Mouse (Mus musculus) embryonic facial prominence, embryonic 13.5 days (tissue): Measurements from ENCODE around the gene Mospd3. TPM values are rescaled to one million over a fixed set of nuclear protein-coding genes. Genes with fewer than 3 reads are reported as not detected.

Source experiments
- ATAC-seq: fragments of 200-750 bp; cut with Nextera tagmentation; 2 replicates; pipeline ENCODE4 v1.8.0; 2017; ENCODE audit warnings: low read depth; ENCODE audit not compliant: insufficient number of reproducible peaks, insufficient read depth, low FRiP score, low TSS enrichment
- H3K27ac ChIP-seq: fragments of 300-500 bp; sonication (generic); 2 replicates; pipeline ENCODE4 v1.5.1; 2015; ENCODE audit warnings: moderate library complexity, mild to moderate bottlenecking, inconsistent platforms
- H3K27me3 ChIP-seq: fragments of 300-500 bp; sonication (generic); 2 replicates; pipeline ENCODE4 v1.6.1; 2015; ENCODE audit warnings: mild to moderate bottlenecking, inconsistent platforms
- H3K36me3 ChIP-seq: fragments of 300-500 bp; sonication (generic); 2 replicates; pipeline ENCODE4 v1.6.1; 2015; ENCODE audit warnings: mild to moderate bottlenecking, inconsistent platforms
- H3K4me1 ChIP-seq: fragments of 300-500 bp; sonication (generic); 2 replicates; pipeline ENCODE4 v1.6.1; 2015; ENCODE audit warnings: inconsistent platforms
- H3K4me2 ChIP-seq: fragments of 300-500 bp; sonication (generic); 2 replicates; pipeline ENCODE4 v1.6.1; 2015; ENCODE audit warnings: moderate library complexity, mild to moderate bottlenecking, inconsistent platforms
- H3K4me3 ChIP-seq: fragments of 300-500 bp; sonication (generic); 2 replicates; pipeline ENCODE4 v1.5.1; 2015; ENCODE audit warnings: mild to moderate bottlenecking, inconsistent platforms
- H3K9ac ChIP-seq: fragments of 300-500 bp; sonication (generic); 2 replicates; pipeline ENCODE4 v1.6.1; 2015; ENCODE audit warnings: mild to moderate bottlenecking, inconsistent platforms
- H3K9me3 ChIP-seq: fragments of 300-500 bp; sonication (generic); 2 replicates; pipeline ENCODE4 v1.6.1; 2016; ENCODE audit warnings: inconsistent platforms
- WGBS: fragments of 180-500 bp; shearing (Covaris S2); methylation state at CpG from one replicate; pipeline ENCODE4 v1.1.7; 2015; ENCODE audit warnings: mixed read lengths; 5-methylcytosine and 5-hydroxymethylcytosine counted together
- polyA plus RNA-seq: library from polyadenylated mRNA; unstranded; fragments of >200 nt; fragmentation: Nextera tagmentation; extraction: Ambion mirVana; gene quantifications from 2 replicates; pipeline ENCODE4 v1.2.1, GENCODE M21; 2015

Mospd3 gene
- polyA plus RNA-seq, 1 experiment from 2014 or later, result 33.3 TPM

- Histone ChIP-seq H3K9ac (no peak overlapping the region), H3K9me3 (no peaks in the 10 kb centered on the region), H3K27me3 (peaks cover 16% of the 10 kb centered on the region), H3K4me1 (peaks cover 7% of the 10 kb centered on the region; the same call in 1 of the 2 replicates), H3K4me3 (no peak overlapping the region), H3K27ac (no peak overlapping the region), H3K36me3 (no peaks in the 10 kb centered on the region), H3K4me2 (no peak overlapping the region)
- no peak for ATAC-seq
- WGBS, result 83% methylated on average over 2 of the region's 2 CpGs
Observed at GRCm38 (mm10) chr5:137549840-137550239, 51.0 kb downstream of the Mospd3 start.

Other genes with a start within 250 kb of the Mospd3 start
- 0.11 and 0.17 TPM in 2 replicates for gene Zan, start 124.0 kb downstream of the Mospd3 start, polyA plus RNA-seq
- 48.0 and 56.2 TPM in 2 replicates for gene Pop7, start 98.5 kb downstream of the Mospd3 start, polyA plus RNA-seq
- 16.3 and 17.1 TPM in 2 replicates for gene Gigyf1, start 82.5 kb downstream of the Mospd3 start, polyA plus RNA-seq
- gene Epo, start 67.8 kb downstream of the Mospd3 start, polyA plus RNA-seq, result not detected in 2 replicates
- gene Gnb2, start 67.5 kb downstream of the Mospd3 start, polyA plus RNA-seq, result 360 and 396 TPM in 2 replicates
- gene Actl6b, start 47.5 kb downstream of the Mospd3 start, polyA plus RNA-seq, result 2.8 and 4.5 TPM in 2 replicates
- 0.35 and 1.7 TPM in 2 replicates for gene Tfr2, start 31.2 kb downstream of the Mospd3 start, polyA plus RNA-seq
- 122 and 135 TPM in 2 replicates for gene Pcolce, start 12.7 kb upstream of the Mospd3 start, polyA plus RNA-seq
- 0.13 TPM in 1 of 2 replicates, not detected in the other for gene Fbxo24, start 27.9 kb upstream of the Mospd3 start, polyA plus RNA-seq
- gene Lrch4, start 28.1 kb upstream of the Mospd3 start, polyA plus RNA-seq, result 31.5 and 33.9 TPM in 2 replicates
- gene Gm20605, start 28.1 kb upstream of the Mospd3 start, polyA plus RNA-seq, result 7.9 and 8.2 TPM in 2 replicates
- 7.0 and 8.6 TPM in 2 replicates for gene Sap25, start 40.3 kb upstream of the Mospd3 start, polyA plus RNA-seq
- gene Irs3, start 44.7 kb upstream of the Mospd3 start, polyA plus RNA-seq, result 0.26 and 0.32 TPM in 2 replicates
- gene Agfg2, start 83.7 kb upstream of the Mospd3 start, polyA plus RNA-seq, result 15.8 and 19.2 TPM in 2 replicates
- gene Nyap1, start 140.5 kb upstream of the Mospd3 start, polyA plus RNA-seq, result 3.5 and 4.4 TPM in 2 replicates
- gene Tsc22d4, start 144.7 kb upstream of the Mospd3 start, polyA plus RNA-seq, result 129 and 134 TPM in 2 replicates
- 28.4 and 30.6 TPM in 2 replicates for gene Ppp1r35, start 177.8 kb upstream of the Mospd3 start, polyA plus RNA-seq
- 14.2 and 14.7 TPM in 2 replicates for gene Mepce, start 186.6 kb upstream of the Mospd3 start, polyA plus RNA-seq
- 36.1 and 39.7 TPM in 2 replicates for gene Zcwpw1, start 186.7 kb upstream of the Mospd3 start, polyA plus RNA-seq
- 0.31 and 0.70 TPM in 2 replicates for gene Pilra, start 235.2 kb upstream of the Mospd3 start, polyA plus RNA-seq